Mouse (Mus musculus): ENCODE data around the gene Dhtkd1.
"Not testable (repeated sequence)": the region's sequence is repeated elsewhere in the genome, so short reads cannot be mapped to it uniquely, and the experiment has no call there.

GRCm38 (mm10) chr2:5949821-5950220 lies 7.2 kb upstream of the Dhtkd1 start:
- TF ChIP-seq CTCF (IDR thresholded peaks at IDR 0.05; ENCODE audit: borderline replicate concordance, insufficient read depth, low read depth, low read length); POLR2A (IDR thresholded peaks at IDR 0.05; ENCODE audit: borderline replicate concordance, insufficient read depth, low read length): not testable (repeated sequence)

Data from cerebellum, adult 2 months (tissue).